Mouse (Mus musculus): ENCODE results near the gene Rapgef4. TPM values are rescaled to one million over a fixed set of nuclear protein-coding genes. Genes with fewer than 3 reads are reported as not detected.

Rapgef4 gene
- total RNA-seq, 2 experiments from 2014 or later = 460 to 461 TPM

DNA sequence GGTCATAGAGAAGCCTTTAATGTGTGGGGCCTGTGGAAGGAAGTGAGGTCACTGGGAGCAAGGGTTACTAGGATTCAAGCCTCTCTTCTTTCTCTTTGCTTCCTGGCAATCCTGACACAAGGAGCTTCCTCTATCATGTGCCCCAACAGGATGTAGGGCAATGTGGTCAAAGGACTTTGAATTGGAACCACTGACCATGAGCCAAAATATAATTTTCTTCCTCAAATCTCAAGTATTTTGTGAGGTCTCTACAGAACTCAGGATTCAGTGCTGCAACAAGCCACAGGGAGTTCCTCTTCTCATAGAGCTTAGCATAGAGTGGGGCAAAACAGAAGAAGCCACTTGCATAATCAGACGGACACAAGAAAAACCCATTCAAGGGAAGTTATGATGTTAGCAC is 279.7 kb downstream of the Rapgef4 start:
- DNase-seq (ENCODE audit: low spot score in 2 of 2) = no peak

DNA sequence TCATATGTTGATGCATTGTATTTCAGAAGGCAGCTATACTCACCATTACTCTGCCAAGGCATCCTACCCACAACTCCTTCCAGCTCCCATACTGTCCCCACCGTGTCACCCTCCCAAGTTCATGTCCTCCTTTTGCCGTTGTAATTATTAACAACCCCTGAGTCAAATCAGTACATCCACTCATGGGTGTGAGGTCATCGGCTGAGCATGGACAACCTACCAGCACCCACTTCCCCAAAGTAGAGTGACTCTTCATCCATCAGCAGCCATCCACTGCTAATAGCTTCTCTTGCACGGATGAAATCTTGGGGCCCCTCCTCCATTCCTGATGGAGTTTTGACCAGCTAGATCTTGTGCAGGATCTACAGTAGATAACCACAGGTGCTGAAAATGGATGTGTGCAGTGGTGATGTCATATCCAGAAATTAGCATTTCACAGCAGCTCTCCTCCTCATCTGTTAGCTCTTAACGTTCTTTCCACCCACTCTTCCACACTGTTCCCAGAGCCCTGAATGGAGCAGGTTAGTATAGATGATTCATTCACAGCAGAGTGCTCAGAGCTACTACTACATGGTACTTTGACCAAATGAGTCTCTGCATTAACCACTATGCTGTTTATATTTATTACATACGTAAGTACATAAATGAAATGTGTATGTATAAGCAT is 281.9 kb downstream of the Rapgef4 start:
- peak in 1 of 2 experiments; percentile 8 for DNase-seq (ENCODE audit: low spot score in 2 of 2)

DNA sequence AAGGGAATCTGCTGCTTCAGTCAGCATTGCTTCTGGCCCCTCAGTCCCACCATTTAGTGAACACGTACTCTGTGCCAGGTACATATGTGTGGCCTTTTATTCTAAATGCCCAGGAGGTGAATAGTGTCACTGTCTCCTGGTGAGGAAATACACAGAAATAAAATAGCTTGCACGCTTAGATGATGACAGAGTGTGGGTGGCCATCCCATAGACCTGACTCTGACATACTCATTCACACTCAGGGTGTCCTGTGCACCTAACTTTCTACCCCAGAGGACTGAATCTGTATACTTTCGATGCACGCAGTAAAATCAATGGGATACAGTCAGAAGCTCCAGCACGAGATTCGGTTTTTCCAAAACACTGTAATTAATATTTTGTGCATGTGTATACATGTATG is 286.4 kb downstream of the Rapgef4 start:
- DNase-seq (ENCODE audit: low spot score in 2 of 2) = no peak

DNA sequence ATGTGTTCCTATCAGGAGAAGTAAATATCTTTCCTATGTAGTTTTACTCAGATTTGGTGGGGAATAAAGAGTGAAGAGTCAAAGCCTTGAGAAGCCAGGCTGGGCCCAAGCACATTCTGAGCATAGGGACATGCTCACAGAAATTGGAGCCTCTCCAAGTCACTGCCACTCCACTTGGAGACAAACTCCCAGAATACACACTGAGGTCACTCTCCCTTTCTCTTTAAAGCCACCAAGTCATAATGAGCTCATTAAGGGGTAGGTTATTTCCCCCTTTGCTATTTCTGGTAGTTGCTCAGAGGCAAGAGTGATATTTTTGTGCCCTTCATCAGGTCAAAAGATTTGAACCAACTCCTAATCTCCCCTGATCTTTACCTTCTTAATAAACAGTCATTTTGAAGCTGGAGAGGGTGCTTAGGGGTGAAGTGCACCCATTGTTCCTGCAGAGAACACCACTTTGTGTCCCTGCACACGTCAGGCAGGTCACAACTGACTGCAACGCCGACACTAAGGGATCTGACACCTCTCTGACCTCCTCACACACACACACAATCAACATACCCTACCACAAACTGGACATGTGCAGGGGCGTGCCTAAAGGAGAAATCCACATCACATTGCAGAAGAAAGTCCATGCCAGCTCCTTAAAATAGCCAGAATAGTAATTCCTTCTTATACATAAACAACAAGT is 288.8 kb downstream of the Rapgef4 start:
- no peak for DNase-seq (ENCODE audit: low spot score in 2 of 2)

DNA sequence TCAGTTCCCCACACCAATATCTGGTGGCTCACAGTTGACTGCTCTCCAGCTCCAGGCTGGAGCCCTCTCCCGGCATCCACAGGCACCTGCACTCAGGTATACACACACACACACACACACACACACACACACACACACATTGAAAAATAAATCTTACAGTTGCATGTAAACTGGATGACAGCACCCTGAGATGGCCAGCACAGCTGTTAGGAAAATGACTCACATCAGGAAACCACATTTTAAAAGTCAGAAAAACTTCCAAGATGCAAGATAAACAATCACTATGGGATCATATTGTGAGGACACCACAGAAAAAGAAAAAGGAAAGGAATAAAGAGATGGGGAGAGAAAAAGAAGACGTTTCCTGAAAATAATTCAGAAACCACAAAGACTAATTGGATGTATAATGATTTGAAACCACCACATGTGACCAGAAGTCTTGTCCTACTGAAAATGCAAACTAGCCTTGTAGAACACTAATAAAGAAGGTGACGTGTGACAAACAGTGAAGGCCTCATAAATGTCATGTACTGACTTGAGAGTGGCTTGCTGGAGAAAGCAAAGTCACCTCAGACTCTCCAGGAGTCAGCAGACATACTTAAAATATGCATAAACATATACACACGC is 297.3 kb downstream of the Rapgef4 start:
- DNase-seq (ENCODE audit: low spot score in 2 of 2) = no peak

DNA sequence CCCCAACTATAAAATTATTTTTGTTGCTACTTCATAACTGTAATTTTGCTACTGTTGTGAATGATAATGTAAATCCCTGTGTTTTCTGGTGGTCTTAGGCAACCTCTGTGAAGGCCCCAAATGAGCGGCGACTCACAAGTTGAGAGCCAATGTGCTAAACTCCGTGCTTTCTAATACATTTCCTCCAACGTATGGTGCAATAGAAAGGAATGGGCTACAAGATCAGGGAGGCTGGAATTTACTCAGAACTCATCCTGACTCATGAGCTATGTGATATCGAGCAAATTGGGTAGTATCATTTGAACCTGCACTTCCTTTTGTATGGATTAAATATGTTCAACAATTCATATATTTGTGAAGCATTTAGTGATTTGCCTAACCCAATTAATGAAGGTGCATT is 299.5 kb downstream of the Rapgef4 start:
- no peak for DNase-seq (ENCODE audit: low spot score in 2 of 2)

DNA sequence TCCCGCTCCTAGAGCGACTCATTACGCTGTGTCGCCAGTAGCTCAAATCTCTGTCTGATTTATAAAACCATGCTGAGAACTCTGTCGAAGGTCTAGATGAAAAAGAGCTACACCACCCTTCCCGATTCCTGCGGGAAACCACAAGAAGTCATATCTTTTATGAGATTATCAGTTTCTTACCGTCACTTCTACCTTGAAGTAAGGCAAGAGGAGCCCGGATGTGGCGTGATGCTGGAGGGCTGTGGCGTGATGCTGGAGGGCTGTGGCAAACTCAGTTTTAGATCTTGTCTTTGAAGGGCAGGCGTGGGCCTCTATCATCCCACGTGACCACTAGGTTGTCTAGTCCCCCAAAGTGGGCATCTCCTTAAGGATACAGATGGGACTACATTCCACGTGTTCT is 300.9 kb downstream of the Rapgef4 start:
- DNase-seq (ENCODE audit: low spot score in 2 of 2) = no peak

DNA sequence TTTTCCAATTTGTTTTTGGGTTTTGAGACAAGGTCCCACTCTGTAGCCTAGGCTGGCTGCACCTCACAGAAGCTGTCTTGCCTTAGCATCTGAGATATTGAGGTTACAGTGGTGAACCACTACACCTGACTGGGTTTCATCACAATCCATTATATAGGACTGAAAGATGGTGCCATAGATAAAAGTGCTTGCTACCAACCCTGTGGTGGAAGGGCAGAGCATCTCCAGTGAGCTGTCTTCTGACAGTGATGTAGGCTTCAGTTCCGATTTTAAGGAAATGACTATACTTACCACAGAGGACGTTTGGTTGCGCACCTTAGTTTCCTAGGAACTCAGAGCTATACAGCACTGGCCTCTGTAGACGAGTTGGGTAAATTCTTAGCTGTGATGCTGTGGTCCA is 301.7 kb downstream of the Rapgef4 start:
- no peak for DNase-seq (ENCODE audit: low spot score in 2 of 2)

DNA sequence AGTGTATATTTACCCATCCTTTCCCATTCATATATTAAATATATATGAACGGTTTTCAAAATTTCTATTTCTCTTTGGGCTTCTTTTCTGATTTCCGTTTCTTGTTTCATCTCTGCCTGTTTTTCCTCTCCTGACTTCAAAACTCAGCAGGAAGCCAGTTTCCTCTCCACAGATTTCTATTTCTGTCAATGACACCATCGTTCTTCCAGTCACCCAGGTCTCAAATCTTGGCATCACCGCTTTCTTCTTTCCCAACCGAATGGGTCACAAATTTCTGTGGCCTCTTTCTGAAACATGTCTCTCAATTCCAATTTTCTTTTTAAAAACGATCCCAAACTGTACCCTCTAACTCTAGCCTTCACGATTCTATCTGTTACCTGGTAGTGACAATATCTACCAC is 303.6 kb downstream of the Rapgef4 start:
- no peak for DNase-seq (ENCODE audit: low spot score in 2 of 2)

DNA sequence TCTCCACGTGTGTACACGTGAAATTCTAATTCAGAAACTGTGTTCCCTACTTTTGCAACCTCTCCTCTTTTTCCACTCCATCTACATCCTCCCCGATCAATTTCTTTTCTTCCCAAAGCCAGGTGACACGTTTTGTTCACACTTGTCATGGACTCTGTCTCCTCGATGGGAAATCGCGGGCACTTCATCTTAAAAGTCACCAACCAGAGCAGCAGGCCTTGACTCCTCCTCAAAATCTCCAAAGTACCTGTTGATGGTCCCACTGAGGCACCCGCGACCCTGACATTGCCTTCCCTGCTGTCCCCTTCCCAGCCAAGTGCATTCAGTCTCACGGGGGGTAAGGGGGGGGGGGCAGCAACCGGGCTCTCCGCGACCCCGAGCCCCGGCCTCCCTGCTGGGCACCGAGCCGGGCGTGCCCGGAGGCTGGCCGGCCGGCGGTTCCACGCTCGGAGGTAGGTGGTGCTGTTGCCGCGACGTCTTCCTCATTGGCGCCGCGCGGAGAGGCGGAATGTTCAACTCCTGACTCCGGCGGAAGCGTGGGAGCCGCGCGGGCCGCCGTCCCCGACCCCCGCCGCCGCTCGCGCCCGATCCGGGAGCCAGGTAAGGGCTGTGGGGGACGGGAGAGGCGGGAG is 304.3 kb downstream of the Rapgef4 start, which contains the start of gene Map3k20:
Gene Map3k20, plus strand, starts transcription at position 382 of the 632 bp plus-strand sequence.
- peak; percentile 34 to 47 for DNase-seq (ENCODE audit: low spot score in 2 of 2)

DNA sequence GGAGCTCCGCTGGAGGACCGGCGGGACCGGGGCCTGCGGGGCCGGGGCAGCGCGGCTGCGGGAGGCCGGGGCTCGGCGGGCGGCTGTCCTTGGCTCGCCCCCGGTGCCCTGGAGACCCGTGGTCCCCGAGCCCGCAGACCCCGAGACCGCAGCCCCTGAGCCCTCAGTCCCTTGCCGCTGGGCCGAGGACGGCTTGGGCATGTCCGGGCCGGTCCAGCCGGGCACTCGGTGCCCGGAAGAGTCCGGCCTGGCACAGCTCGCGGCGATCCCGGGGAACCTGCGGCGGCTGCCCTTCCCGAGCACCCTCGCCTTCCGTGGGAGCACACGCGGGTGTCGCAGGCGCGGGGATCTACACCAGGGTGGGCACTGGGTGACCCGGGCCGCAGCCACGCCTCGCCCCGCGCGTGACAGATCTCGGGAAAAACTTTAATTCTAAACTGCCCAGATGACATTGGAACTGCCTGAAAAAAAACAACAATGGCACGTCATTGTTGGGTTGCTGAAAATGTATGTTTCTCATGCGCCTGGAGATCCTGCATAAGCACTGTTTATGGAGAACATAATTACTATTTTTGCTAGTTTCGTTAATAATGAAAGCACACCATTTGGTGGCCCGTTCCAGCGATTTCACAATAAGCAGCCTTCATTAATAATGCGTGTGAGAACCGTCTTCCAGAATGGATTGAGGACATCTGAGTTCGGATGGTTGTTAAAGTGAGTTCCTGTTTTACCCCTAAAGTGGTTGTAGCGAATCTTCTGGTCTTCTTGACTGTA is 305.0 kb downstream of the Rapgef4 start:
- peak in 1 of 2 experiments; percentile 8 for DNase-seq (ENCODE audit: low spot score in 2 of 2)

DNA sequence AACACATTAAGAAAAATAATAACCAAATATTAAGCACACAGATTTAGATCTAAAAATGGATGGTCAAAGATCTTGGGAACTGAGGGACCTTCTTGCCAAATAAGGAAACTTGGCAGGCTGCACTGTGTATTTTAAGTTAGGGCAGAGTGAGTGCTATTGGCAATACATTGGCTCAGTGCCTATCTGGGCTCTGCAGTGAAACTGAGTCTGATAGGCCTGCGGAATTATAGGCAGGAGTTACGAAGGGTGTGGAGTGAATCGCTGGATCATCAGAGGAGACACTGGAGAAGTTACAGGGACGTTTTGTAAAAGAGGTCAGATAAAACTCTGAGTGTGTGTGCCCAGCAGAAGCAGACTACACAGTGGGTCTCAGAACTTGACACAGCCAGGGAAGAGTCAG is 306.1 kb downstream of the Rapgef4 start:
- no peak for DNase-seq (ENCODE audit: low spot score in 2 of 2)

DNA sequence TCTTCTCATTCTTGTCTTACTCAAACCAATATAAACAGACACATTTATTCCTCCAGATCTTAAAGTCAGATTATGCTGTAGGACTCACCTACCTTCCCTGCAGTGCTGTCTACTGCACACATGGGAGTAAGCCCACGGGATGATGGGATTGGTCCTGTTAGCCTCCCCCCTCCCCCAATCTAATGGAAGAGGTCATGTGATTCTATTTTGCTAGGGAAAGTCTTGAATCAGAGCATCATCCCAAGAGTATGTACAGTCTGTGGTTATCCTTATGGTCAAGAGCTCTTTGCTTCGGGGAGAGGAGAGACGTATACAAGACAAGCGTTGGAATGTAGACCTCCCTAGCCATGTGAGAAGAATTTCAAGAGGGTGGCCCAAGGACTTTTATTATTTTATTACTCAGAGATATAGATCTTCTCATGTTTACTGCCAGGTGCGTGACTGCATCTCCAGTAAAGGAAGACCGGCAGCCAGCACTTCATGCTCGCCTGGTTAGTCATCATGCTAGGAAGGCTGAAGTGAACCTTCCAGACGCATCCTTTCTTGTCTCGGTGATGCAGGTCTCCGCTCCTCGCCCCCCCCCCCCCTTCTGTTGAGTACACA is 308.0 kb downstream of the Rapgef4 start:
- no peak for DNase-seq (ENCODE audit: low spot score in 2 of 2)

DNA sequence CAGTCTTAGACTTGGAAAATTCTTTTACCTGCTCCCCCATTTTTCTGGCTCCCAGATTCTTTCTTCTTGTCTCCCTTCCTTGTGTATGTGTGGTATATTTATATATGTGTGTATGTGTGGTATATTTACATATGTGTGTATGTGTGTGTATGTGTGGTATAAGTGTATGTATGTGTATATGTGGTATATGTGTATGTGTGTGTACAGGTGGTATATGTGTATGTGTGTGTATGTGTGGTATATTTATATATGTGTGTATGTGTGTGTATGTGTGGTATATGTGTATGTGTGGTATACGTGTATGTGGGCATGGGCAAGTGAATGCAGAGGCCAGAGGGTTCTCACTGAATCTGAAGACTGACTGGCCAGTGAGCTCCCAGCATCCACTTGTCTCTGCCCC is 310.1 kb downstream of the Rapgef4 start:
- DNase-seq (ENCODE audit: low spot score in 2 of 2) = no peak

DNA sequence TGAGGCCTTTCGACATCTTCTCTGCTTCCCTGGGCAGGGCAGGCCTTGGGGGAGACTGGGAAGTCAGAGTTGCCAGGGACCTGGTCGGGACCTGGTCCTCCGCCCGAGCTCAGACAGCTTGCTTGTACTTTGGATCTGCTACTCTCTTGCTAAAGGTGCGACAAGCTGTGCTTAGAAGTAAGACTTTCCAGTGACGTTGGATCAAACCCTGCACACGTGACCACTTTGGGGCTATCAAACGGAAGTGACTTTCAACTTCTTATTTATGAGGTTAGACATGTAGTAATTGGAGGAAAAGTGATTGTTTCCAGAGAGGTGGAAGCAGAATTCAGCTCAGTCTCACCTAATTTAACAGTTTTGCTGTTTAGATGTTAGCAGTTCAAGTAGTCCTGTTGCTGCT is 311.5 kb downstream of the Rapgef4 start:
- no peak for DNase-seq (ENCODE audit: low spot score in 2 of 2)

DNA sequence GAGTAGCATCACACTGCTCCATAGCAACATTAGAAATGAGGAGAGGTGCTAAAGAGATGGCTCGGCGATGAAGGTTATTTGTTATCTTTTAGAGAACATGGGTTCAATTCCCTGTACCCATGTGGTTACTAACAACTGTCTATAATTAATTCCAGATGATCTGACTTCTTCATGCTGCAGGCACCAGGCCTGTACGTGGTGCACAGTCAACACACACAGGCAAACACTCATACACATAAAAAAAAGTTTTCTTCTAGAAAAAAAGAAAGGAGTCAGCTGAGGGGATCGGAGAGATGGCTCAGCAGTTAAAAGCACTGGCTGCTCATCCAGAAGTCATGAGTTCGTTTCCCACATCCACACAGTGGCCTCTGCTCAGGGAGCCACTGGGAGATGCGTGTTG is 314.0 kb downstream of the Rapgef4 start:
- DNase-seq (ENCODE audit: low spot score in 2 of 2) = no peak

DNA sequence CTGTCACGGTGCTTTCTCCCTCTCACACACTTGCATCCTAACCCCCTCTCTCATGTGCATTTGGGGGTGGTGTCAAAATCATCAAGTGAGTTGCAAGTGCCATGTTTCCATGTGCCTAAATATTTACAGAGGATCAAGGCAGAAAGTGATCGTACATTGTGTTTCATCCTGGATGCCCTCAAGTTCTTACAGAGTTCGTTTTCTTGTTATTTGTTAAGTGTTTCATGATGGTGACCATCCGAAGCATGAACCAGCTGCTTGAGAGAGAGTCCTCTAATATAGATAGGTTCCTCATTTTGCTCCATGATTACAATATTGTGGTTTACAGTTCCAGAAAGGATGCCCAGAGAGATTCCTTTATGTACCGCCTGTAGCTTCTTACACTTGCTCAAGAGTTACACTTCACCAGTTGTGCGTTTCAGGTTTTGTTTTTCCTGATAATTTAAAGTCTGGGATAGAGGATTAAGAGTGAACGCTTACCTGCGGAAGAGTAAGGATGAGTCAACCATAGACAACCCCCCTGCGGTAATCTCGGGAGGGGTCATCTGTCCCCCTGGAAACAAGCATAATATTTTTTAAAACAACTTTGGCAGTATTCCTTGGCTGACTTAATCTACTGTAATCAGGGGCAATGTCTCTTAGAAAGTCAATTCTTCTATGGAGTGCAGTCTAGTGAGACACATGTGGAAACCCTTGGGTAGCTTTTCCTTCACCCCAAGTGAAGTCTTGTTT is 316.1 kb downstream of the Rapgef4 start:
- no peak for DNase-seq (ENCODE audit: low spot score in 2 of 2)

DNA sequence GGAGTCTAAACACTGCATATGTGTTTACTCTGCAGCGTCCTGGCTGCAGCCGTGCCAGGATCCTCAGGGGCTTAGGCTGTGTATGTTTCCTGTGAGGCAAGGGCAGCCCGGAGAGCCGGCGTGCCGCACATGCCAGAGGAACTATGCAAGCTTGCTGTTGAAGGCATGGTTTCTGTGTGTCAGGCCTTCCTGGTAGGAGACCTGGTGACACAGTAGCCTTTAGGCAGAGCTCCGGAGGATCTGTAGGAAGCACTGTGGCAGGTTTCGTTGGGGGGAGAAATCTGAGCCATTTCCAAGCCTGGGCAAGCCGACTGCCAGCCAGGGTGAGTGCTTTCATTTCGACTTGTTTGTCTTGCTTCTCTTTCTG is 316.7 kb downstream of the Rapgef4 start:
- DNase-seq (ENCODE audit: low spot score in 2 of 2) = no peak

DNA sequence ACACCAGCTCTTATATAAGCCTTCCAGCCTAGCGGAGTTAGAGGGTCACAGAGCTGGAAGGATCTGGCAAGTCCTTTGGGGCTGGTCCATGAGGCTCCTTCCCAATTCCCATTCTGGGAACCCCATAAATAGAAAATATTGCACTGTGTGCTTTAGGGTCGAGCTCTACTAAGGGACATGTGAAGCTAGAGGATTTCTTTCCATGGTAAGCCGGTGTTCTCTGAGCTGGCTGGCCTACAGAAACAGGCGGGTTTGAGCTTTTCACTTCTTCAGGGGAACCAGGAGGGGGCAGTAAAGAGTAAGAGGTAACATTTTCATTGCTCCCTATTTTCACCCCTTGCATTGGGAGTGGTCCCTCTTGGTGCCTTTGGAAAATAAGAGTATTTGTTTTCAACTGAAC is 317.4 kb downstream of the Rapgef4 start:
- DNase-seq (ENCODE audit: low spot score in 2 of 2) = no peak

Measured in left cerebral cortex, adult 18-20 months (tissue).